Mouse (Mus musculus): Measurements from ENCODE around the gene Stac2.

DNA sequence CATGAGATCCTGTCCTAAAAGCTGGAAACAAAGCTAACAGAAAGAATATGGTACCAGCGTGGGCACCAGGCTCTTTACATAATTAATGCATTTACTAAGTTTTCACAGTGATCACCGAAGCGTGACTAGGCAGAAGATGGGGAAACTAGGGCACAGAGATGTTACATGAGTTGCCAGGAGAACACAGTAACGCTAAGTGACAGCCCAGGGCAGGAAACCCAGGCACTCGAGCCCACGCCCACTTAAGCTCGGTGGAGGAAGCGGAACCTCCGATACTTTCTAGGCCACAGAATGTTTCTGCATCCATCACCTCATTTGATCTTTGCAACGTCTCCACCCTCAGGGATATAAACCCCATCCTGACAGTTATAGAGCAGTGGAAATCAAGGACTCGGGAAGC lies 45.2 kb downstream of the Stac2 start:
- no peak for TF ChIP-seq CTCF (IDR thresholded peaks at IDR 0.05; ENCODE audit: control insufficient read depth, insufficient read depth, insufficient read length)
- TF ChIP-seq MYOG (IDR thresholded peaks at IDR 0.05; ENCODE audit: control insufficient read depth, extremely low read depth, insufficient read length): no peak
- no peak for TF ChIP-seq USF1 (IDR thresholded peaks at IDR 0.05; ENCODE audit: low read depth)
- TF ChIP-seq FOSL1 (IDR thresholded peaks at IDR 0.05; ENCODE audit: insufficient read depth, low read length, poor library complexity, severe bottlenecking): no peak
- no peak for TF ChIP-seq MAX (IDR thresholded peaks at IDR 0.05)
